Comparison of ENCODE assay signal across 18 mouse cellular contexts in the genomic region with DNA sequence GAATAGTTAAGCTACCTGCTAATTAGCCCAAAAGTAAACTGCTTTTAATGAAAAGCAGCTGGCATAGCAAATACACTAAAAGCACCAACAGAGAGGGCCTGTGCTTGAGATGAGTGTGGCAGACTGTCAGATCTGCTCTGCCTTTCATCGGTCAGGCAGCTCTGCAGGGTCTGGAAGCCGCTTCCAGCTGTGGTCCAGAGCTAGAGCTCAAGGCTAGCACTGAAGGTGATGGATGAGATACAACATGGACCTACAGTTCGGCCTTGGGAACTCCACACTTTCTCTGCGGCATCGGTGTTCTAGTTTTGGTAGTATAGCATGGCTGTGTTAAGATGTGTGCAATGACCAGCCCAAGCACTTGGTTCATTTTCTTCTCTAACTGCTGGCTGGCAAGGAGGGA. TPM values are rescaled to one million over a fixed set of nuclear protein-coding genes. Genes with fewer than 3 reads are reported as not detected.
DNase-seq lines count a peak whose midpoint lies in the region; ATAC-seq lines count a peak whose summit lies in the region.
"Had no signal": no experiment of that assay in that cellular context is flagged by ENCODE, and none has a peak within 500 bp of the region (broad histone marks: within the 10 kb centered on the region; RNA-seq: fewer than 3 reads in every experiment).

No protein-coding gene starts in this region.

- peak overlapping the region; percentile 48; the same call in 1 of the 2 replicates for H3K27ac ChIP-seq in liver, embryonic 12.5 days
- H3K27ac ChIP-seq in liver, embryonic 11.5 days (ENCODE audit: low read depth, low read length): no peak overlapping the region
- H3K27ac ChIP-seq in embryonic facial prominence, embryonic 12.5 days: no peak overlapping the region
- H3K27ac ChIP-seq: heart, adult 2 months; intestine, embryonic 15.5 days; layer of hippocampus, adult 2 months; macrophage; midbrain, embryonic 12.5 days; neural tube, embryonic 13.5 days had no signal

- no peak overlapping the region for H3K9ac ChIP-seq in liver, embryonic 12.5 days
- no peak overlapping the region for H3K9ac ChIP-seq in liver, embryonic 11.5 days (ENCODE audit: low read depth, low read length)
- H3K9ac ChIP-seq in embryonic facial prominence, embryonic 12.5 days: no peak overlapping the region
- H3K9ac ChIP-seq: intestine, embryonic 15.5 days; midbrain, embryonic 12.5 days; neural tube, embryonic 13.5 days had no signal

- ATAC-seq in liver, embryonic 12.5 days: no peak
- no peak for ATAC-seq in liver, embryonic 11.5 days (replicated peaks; ENCODE audit: low FRiP score)
- ATAC-seq in embryonic facial prominence, embryonic 12.5 days (ENCODE audit: insufficient number of reproducible peaks, insufficient read depth, low FRiP score, low TSS enrichment): peak; percentile 67; the same call in 1 of the 2 replicates
- ATAC-seq: forebrain, embryonic 16.5 days; intestine, embryonic 15.5 days had no signal

- 85% methylated on average over 5 of the region's 5 CpGs for WGBS in liver, embryonic 12.5 days (ENCODE audit: insufficient replicate concordance)
- WGBS in liver, embryonic 11.5 days: 68% methylated on average over 5 of the region's 5 CpGs
- 54% methylated on average over 5 of the region's 5 CpGs for WGBS in embryonic facial prominence, embryonic 12.5 days

- peaks cover 45% of the 10 kb centered on the region for H3K4me1 ChIP-seq in liver, embryonic 12.5 days
- H3K4me1 ChIP-seq in liver, embryonic 11.5 days (replicated peaks; ENCODE audit: control insufficient read depth, insufficient read depth, low read length): peaks cover 8% of the 10 kb centered on the region
- H3K4me1 ChIP-seq in embryonic facial prominence, embryonic 12.5 days: 0 out of 2 replicates have a peak, but pooled peaks cover 8% of the 10 kb centered on the region
- H3K4me1 ChIP-seq: intestine, embryonic 15.5 days; midbrain, embryonic 12.5 days; neural tube, embryonic 13.5 days had no signal

- no peaks in the 10 kb centered on the region for H3K27me3 ChIP-seq in liver, embryonic 12.5 days (replicated peaks)
- no peaks in the 10 kb centered on the region for H3K27me3 ChIP-seq in liver, embryonic 11.5 days (replicated peaks; ENCODE audit: control insufficient read depth, insufficient read depth, low read length)
- H3K27me3 ChIP-seq in embryonic facial prominence, embryonic 12.5 days: no peaks in the 10 kb centered on the region
- H3K27me3 ChIP-seq: intestine, embryonic 15.5 days; midbrain, embryonic 12.5 days; neural tube, embryonic 13.5 days had no signal

- no peak overlapping the region for H3K4me2 ChIP-seq in liver, embryonic 12.5 days
- H3K4me2 ChIP-seq in liver, embryonic 11.5 days: no peak overlapping the region
- no peak overlapping the region for H3K4me2 ChIP-seq in embryonic facial prominence, embryonic 12.5 days (replicated peaks)
- H3K4me2 ChIP-seq: intestine, embryonic 15.5 days; midbrain, embryonic 12.5 days; neural tube, embryonic 13.5 days had no signal

- H3K4me3 ChIP-seq in liver, embryonic 12.5 days: no peak overlapping the region
- H3K4me3 ChIP-seq in liver, embryonic 11.5 days (ENCODE audit: low read depth, low read length): no peak overlapping the region
- H3K4me3 ChIP-seq in embryonic facial prominence, embryonic 12.5 days: no peak overlapping the region
- H3K4me3 ChIP-seq: heart, adult 2 months; intestine, embryonic 15.5 days; layer of hippocampus, adult 2 months; midbrain, embryonic 12.5 days; neural tube, embryonic 13.5 days had no signal

- peaks cover 27% of the 10 kb centered on the region for H3K36me3 ChIP-seq in liver, embryonic 12.5 days
- no peaks in the 10 kb centered on the region for H3K36me3 ChIP-seq in liver, embryonic 11.5 days (ENCODE audit: control insufficient read depth, insufficient read depth, low read length)
- H3K36me3 ChIP-seq in embryonic facial prominence, embryonic 12.5 days: peaks cover 8% of the 10 kb centered on the region

- no peak for DNase-seq in liver, embryonic 11.5 days (ENCODE audit: low spot score)
- DNase-seq in embryo, embryonic 10.5 days (ENCODE audit: low spot score): peak; percentile 22
- peak; percentile 3 for DNase-seq in mesoderm, embryonic 11.5 days (ENCODE audit: low read depth, low spot score)
- DNase-seq in right cerebral cortex, postnatal 14 days: no peak
- DNase-seq in spleen, postnatal 14 days (ENCODE audit: low spot score in 2 of 2): no peak
- DNase-seq: cerebellum, adult 9-11 months; gastrocnemius, postnatal 10 days; heart, adult 2 months; left cerebral cortex, postnatal 4 days; lung, adult 2 months had no signal

- H3K9me3 ChIP-seq in liver, embryonic 12.5 days (replicated peaks): no peaks in the 10 kb centered on the region
- no peaks in the 10 kb centered on the region for H3K9me3 ChIP-seq in liver, embryonic 11.5 days (ENCODE audit: control insufficient read depth, low read length)
- H3K9me3 ChIP-seq in embryonic facial prominence, embryonic 12.5 days: no peaks in the 10 kb centered on the region
- H3K9me3 ChIP-seq: intestine, embryonic 15.5 days; midbrain, embryonic 12.5 days; neural tube, embryonic 13.5 days had no signal

RNA-seq across cellular contexts. Expression of a gene that starts 32.2 kb away (rescaled TPM):
- 0.14 and 0.20 TPM in 2 replicates for polyA plus RNA-seq in liver, embryonic 12.5 days (2016; fragmentation: Nextera tagmentation; extraction: Ambion mirVana)
- polyA plus RNA-seq in liver, embryonic 11.5 days (2014; fragmentation: Nextera tagmentation; extraction: Ambion mirVana): 0.48 and 0.58 TPM in 2 replicates
- polyA plus RNA-seq in embryonic facial prominence, embryonic 12.5 days (2016; fragmentation: Nextera tagmentation; extraction: Ambion mirVana): 2.3 and 2.4 TPM in 2 replicates
- polyA plus RNA-seq: macrophage had no signal

Comparison
In these comparisons a context has a peak if more than half of its experiments do, and no peak if none do; other contexts are left out.
1. DNase-seq: peak in embryo, embryonic 10.5 days (single experiment) and mesoderm, embryonic 11.5 days (single experiment); none in liver, embryonic 11.5 days (single experiment), right cerebral cortex, postnatal 14 days (single experiment) and spleen, postnatal 14 days (0 of 2).